Mouse (Mus musculus) c-Kit-positive CD71-positive TER-119-positive erythroid progenitor cells, embryonic 14.5 days (primary cell): ENCODE results near the gene Bcl6.

Source experiments
- DNase-seq: peaks from one replicate; pipeline ENCODE4 v3.0.0-alpha.2; 2013; ENCODE audit warnings: low spot score

The Bcl6 gene

DNA sequence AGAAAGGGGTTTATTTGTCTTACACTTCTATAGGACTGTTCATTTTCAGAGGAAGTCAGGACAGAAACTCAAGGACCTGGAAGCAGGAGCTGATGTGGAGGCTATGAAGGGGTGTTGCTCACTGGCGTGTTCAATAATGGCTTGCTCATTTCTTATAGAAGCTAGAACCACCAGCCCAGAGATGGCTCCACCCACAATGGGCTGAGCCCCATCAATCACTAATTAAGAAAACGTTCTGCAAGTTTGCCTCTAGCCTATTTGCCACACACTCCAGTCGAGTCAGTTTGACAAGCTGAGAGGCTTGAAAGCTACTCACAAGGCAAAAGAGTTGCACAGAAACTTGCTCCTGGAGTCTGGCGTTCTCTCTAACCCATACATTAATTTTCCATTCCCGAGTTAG lies 67.0 kb downstream of the Bcl6 start:
- no peak for DNase-seq

DNA sequence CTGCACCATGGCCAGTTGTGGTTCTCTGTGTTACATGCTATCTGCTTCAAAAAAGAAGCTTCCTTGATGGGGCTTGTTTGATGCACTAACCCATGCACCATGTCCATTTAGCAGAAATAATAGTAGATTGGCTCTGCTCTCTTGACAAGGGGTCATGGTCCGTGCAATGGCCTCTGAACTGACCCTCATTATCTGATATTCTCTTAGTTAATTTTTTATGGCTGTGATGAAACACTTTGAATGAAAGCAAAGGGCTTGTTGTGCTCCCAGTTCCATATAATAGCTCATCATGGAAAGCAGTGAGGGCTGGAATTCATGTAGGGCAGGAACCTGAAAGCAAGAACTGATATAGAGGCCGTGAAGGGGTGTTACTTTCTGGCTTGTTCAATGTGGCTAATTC lies 69.2 kb downstream of the Bcl6 start:
- DNase-seq: no peak
